Mouse (Mus musculus): ENCODE measurements around the gene Hook1. TPM values are rescaled to one million over a fixed set of nuclear protein-coding genes. Genes with fewer than 3 reads are reported as not detected.

Gene Hook1
- polyA plus RNA-seq, 1 experiment = not detected

GRCm38 (mm10) chr4:96060106-96060505 is 93.1 kb downstream of the Hook1 start:
- no peak for TF ChIP-seq GATA1 (IDR thresholded peaks at IDR 0.05; ENCODE audit: low read length)

GRCm38 (mm10) chr4:96062045-96062444 is 95.0 kb downstream of the Hook1 start:
- no peak for TF ChIP-seq GATA1 (IDR thresholded peaks at IDR 0.05; ENCODE audit: low read length)

Other genes starting within 250 kb of the Hook1 start
- not detected in 2 replicates for gene Cyp2j13, start 110.3 kb downstream of the Hook1 start, polyA plus RNA-seq (2012)
- gene Cyp2j12, start 173.9 kb downstream of the Hook1 start, polyA plus RNA-seq (2012) = not detected in 2 replicates

Measured in G1E-ER4 (cell line).